Mouse (Mus musculus) G1E (cell line): ENCODE results near the gene Scn1b.

ENCODE experiments used
- CTCF ChIP-seq: IDR thresholded peaks from 2 replicates; pipeline ENCODE4 v1.5.1; 2012; ENCODE audit warnings: low read depth, low read length, inconsistent platforms, mixed read lengths
- GATA1 ChIP-seq: IDR thresholded peaks from 2 replicates; pipeline ENCODE4 v1.6.1; 2012; ENCODE audit warnings: borderline replicate concordance, low read length, inconsistent platforms, mixed read lengths
- GATA2 ChIP-seq: IDR thresholded peaks from 2 replicates; pipeline ENCODE4 v1.6.1; 2012; ENCODE audit warnings: low read depth, low read length, inconsistent platforms, borderline replicate concordance
- TAL1 ChIP-seq: conservative IDR thresholded peaks from 2 replicates; pipeline ENCODE4 v1.6.1; 2012; ENCODE audit warnings: low read depth, low read length, inconsistent platforms, mixed read lengths

DNA sequence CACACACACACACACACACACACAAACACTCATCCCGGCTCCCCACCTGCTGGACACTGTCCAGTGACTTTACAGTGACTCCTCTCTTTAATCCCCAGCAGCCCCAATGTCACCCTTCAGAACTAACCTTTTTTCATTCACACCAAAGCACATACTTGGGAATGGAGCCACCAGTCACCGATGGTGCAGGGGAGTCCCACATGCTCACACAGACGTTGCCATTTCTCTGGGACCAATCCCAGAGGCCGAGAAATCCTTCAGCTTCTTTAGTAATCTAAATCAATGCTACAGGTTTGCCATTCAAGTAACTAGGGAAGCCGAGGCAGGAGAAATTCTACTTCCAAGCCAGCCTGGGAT is 52.1 kb downstream of the Scn1b start:
- TF ChIP-seq GATA1 (no peak), CTCF (no peak), TAL1 (no peak), GATA2 (no peak)
